Mouse (Mus musculus) inflammation-experienced regulatory T-cells, adult 6 months (primary cell): Measurements from ENCODE around the gene Fes. TPM values are rescaled to one million over a fixed set of nuclear protein-coding genes. Genes with fewer than 3 reads are reported as not detected.

Source experiments
- ATAC-seq: one replicate; pipeline ENCODE4 v1.8.0; 2017
- polyA plus RNA-seq, 3 experiments: library from polyadenylated mRNA; unstranded; fragments of 100-300 nt; shearing (Covaris generic); gene quantifications; one replicate each; pipeline ENCODE4 v1.2.1; 2017

Gene Fes
- polyA plus RNA-seq: 1 to 10 TPM in 2 of 3 experiments, under 1 TPM in 1; 0.54 to 5.8 (median 2.4) TPM

DNA sequence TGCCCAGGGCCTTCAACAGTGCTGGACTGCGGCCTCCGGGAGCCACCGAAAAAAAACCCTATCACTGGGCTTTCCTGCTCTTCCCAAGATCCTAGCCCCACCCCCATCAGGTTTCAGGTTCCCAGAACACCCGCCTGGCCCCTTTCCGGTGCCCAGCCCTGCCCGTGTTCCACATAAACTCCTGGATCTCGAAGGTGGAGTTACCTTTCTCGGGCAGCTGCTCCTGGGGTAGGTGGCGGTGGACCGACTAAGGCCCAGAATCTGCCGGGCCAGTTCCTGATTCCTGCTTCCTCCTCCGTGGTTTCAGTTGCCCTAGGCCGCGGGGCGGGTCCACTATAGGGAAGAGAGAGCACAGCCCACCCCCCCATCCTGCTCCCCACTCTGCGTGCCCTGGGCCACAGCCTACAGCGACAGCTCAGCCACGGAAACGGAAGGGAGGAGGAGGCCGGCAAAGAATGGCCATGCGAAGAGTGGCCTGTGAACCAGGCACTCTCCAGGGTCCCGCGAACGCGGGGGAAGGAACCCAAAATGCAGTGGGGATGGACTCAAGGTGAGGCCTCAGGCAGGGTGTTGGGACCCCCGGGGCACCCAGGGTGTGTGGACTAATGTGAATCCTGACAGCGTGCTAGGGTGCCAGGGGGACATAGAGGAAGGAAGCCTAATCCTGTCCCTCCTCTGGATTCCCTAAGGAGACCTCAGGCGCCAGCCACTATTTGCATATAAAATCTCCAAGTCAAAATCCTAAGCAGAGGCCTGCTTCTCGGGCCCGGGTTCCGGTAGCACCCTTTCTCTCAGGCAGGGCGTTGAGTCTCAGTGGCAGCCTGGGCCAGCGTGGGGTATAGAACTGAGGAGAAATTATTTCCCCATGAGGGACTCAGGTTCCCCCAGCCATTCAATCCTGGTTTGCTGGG, at the start of gene Fes:
TSS of gene Fes (minus strand) at position 314 of the 911 bp plus-strand sequence.
- ATAC-seq: no peak

DNA sequence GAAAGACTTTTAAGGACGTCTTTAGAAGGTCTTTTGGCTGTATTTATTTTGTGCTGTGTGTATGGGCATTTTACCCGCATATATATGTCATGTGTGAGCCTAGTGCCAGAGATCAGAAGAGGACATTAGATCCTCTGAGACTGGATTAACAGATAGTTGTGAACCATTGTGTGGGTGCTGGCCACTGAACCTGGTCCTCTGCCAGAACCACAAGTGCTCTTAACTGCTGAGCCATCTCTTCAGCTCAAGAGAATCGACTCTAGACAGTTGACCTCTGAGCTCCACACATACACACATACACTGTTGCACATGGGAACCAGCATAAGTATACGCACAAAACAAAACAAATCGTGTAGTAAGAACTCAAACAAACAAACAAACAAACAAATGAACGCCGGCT, 48.8 kb upstream of the Fes start:
- ATAC-seq: no peak

DNA sequence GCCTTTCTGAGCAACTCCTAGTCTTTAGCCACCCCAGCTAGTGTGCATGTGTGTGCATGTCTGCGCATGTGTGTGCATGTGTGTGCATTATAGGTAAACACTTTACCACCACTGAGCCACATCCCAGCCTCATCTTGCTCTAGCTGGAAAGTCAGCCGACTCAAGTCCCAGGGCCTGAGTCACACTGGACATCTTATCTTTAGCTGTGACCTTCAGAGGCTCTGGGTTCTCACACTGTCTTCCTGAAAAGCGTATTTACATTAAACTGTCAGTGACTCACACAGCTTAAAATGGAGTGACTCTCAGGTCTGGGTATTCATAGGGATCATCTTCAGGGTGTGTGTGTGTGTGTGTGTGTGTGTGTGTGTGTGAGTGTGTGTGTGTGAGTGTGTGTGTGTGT, 47.8 kb upstream of the Fes start:
- no peak for ATAC-seq

DNA sequence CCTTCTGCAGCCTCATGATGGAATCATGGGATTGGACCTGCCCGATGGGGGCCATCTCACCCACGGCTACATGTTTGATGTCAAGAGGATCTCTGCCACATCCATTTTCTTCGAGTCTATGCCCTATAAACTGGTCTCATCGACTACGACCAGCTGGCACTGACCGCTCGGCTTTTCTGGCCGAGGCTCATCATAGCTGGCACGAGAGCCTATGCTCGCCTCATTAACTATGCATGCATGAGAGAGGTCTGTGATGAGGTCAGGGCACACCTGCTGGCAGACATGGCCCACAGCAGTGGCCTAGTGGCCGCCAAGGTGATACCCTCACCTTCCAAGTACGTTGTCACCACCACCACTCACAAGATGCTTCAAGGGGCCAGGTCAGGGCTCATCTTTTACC, 41.9 kb upstream of the Fes start:
- ATAC-seq: no peak

DNA sequence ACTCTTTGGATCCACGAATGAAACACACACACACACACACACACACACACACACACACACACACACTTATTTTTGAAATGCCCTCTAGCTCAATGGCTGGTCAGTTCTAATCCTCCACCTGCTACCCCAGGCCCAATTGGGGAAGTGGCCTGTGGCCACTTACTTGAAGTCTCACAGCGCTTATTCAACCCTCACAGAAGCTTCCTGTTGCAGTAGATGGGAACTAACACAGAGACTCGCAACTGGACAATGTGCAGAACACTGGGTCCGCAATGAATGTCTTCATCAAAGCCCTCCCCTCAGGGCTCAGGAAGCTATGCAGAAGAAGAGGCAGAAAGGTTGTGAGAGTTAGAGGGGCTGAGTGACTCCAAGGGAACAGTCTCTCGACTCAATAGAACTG, 40.0 kb upstream of the Fes start:
- ATAC-seq: no peak

- ATAC-seq: no peak
Observed at GRCm38 (mm10) chr7:80426363-80426762, 38.6 kb upstream of the Fes start.

DNA sequence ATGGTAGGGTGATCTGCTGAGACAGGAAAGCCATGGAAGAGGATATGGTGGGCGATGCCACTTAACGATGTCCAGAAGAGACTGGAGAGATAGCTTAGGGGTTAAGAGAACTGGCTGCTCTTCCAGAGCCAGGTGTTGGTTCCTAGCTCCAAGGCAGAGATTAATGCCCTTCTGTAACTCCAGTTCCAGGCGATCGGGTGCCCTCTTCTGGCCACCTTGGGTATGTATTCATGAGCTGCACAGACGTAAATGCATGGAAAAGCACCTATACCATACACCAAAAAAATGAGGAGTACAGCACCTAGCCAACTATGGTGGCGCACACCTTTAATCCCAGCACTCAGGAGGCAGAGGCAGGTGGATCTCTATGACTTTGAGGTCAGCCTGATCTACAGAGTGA, 37.0 kb upstream of the Fes start:
- no peak for ATAC-seq

DNA sequence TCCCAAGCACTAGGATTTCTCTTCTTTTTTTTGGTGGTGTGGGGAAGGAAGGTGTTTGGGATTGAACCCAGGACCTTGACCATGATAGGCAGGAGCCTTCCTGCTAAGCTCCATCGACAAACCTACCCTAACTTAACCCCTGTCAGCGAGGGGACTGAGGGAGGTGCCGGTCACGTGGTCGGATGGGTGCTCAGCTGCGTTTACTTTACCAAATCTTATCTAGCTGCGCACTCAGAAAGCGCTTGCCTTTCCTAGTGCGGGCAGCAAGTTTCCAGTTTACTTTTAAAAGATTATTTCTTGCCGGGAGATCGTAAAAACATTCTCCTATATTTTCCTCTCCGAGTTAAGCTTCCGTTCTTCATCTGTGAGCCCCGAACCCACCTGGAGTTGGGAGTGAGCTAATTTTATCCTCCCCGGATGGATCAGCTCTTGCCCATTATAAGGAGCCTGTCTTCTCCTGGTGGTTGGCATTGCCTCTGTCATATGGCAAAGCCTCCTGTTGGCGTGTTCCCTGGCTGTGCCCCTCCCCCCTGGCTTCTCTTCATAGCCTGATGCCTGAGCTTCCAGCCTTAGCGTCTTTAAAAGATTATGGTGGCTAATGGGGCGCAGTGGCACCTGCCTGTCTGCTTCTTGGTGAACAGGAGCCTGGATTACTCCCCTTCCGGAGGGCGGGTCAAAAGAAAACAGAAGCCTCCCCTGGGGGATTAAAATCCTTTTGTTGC, 35.2 kb upstream of the Fes start:
- peak; percentile 43 for ATAC-seq

- ATAC-seq: no peak
Observed at GRCm38 (mm10) chr7:80421576-80421975, 33.8 kb upstream of the Fes start.

DNA sequence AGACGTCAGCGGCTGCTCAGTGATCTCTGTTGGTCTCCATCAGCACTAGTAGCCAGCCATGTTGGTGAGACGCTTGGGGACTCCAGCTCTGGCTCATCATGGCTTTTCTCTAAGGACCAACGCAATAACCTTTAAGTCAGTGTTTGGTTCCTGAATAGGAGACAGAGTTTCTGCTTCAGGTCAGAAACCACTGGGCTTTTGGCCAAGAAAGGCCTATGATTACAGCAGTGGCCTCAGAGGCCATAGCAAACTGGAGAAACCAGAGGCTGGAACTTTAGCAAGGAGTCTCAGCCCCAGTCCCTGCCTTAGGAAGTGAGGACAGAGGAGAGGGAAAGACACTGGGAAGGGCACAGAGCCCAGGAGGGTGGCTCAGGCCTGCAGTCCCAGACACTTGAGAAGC, 32.8 kb upstream of the Fes start:
- no peak for ATAC-seq

DNA sequence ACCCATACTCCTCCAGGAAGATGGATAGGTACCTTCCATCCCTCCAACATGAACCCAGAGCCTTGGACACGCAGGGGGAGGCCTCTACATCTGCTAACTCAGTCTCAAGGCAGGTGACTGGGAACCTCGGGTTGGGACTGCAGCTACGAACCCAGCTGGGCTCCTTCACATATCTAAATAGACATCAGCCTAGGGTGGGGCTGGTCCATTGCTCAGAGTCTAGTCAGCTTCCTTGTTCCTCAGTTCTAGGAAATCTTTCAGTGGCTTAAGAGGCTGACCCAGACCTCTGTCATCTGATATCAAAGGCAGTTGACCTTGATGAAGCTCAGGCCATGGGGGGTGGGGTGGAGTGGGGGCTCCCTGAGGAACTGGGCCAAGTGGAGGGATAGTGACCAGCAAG, 31.5 kb upstream of the Fes start:
- no peak for ATAC-seq

DNA sequence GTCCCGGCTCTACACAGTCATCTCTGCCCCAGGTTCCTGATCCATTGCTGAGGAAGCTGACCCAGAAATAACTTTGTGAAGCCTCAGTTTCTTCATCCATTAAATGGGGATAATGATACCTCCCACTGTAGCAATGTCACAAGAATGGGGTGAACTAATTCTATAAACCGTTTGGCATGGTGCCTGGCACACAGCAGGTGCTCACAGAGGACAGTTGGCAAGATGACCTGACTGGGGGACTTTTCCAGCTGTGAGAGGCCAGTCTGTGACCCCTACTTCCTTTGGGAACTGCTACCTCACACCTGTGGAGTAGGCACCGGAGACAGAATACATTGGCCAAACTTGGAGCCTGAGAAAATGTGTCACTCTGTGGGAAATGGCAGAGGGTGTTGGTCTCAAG, 30.3 kb upstream of the Fes start:
- no peak for ATAC-seq

DNA sequence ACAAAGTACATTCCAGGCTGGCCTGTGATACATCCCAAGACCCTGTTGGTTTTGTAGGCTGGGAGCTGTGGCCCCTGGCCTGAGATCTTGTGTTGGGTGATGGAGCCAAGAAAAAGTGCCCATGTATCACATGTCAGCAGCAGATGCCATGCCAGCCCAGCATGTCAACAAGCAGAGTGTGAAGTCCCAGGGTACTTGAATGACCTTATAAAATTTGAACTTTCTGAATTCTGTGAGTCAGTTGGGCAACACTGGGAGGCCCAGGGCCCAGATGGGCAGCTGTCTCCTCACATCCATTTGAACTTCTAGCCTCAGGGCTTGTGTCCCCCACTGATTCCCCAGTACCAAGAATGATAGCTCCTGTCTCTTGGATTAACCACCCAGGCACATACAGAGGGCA, 29.9 kb upstream of the Fes start:
- ATAC-seq: no peak

- ATAC-seq: peak; percentile 82
Observed at GRCm38 (mm10) chr7:80416969-80417368, 29.2 kb upstream of the Fes start.

DNA sequence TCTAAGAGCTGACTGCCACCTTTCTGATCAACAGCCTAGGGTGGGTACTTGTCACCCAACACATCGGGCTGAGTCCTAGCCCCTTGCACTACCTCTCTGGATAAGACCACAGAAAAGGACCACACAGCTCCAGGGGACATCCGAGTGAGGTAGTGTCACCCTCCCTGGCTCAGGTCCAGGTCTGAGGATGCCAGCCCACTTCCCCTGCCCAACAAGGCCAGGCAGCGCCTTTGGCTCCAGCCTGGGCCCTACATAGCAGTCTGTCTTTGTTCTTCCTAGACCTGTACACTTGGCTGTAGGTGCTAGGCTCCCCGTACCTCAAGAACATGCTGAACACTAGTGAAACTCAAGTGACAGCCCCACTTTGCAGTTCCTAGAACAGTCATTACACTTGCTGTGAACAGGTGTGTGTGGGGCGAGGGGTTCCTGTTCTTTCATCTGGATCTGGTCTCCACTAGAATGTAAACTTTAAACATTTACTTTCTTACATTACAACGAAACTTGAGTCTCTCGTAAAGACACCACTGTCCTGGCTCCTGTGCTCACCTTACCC, 26.6 kb upstream of the Fes start:
- no peak for ATAC-seq

- ATAC-seq: no peak
Observed at GRCm38 (mm10) chr7:80413512-80414302, 26.0 kb upstream of the Fes start.

GRCm38 (mm10) chr7:80412781-80413180, 25.0 kb upstream of the Fes start:
- ATAC-seq: no peak

- ATAC-seq: no peak
Observed at GRCm38 (mm10) chr7:80412279-80412678, 24.5 kb upstream of the Fes start.

- ATAC-seq: no peak
Observed at GRCm38 (mm10) chr7:80410380-80410779, 22.6 kb upstream of the Fes start.

DNA sequence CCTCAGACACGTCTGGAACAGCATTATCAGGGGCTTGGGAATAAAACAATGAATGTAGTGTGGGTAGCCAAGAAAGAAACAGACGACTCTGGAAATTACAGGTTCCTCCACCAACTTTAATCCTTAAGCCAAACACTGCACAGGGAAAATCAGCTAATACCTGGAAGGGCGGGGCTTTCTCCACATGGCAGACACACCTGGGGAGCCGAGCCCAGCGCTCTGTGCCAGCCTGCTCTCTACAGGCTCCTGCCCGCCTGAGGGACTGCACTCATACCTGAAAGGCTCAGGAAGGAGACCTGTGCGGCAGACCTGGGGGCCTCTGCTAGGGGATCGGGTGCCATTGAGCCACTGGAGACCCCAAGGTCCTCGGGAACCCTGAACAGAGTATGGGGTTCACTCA, 20.0 kb upstream of the Fes start:
- ATAC-seq: no peak

DNA sequence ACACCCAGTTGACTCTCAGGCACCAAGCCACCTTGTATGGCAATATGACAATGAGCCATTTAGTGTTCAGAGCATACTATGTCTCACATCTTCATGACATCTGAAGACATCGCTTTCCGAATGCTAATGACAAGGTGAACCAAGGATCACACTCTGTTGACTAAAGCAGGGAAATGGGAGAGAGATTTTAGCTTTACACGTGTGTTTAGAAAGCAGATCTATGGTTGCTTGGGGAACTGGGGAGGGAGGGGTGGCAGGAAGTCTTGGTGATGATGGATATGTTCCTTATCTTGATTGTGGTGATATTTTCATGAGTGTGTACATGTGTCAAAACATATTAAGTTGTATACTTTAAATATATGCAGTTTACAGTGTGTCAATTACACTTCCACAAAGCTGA, 18.4 kb upstream of the Fes start:
- ATAC-seq: no peak

DNA sequence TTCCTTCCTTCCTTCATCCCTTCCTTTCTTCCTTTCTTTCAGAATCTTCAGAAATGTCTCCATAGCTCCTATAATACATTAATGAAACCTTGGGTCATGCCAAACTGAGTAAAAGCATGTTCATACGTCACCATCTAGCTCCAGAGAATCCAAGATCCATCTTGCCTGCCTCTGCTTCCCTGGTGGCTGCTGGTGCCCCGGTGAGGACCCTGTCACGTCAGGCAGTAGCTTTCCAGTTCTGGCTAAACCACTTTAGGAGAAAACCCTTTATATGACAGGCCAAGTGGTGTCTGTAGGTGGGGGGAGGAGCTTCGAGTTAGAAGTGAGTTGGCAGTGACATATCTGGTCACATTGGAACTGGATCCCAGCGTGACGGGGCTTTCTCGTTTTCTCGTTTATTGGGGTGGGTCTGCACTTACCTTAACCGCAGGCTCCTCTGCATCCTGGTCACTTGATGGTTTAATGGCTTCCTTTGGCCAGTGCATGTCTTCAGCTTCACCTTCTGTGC, 17.5 kb upstream of the Fes start, which contains the start of gene Furin:
TSS of gene Furin (minus strand) at position 249 of the 508 bp plus-strand sequence.
- ATAC-seq: no peak
